ENCODE assay signal across 8 mouse cellular contexts in the genomic region with DNA sequence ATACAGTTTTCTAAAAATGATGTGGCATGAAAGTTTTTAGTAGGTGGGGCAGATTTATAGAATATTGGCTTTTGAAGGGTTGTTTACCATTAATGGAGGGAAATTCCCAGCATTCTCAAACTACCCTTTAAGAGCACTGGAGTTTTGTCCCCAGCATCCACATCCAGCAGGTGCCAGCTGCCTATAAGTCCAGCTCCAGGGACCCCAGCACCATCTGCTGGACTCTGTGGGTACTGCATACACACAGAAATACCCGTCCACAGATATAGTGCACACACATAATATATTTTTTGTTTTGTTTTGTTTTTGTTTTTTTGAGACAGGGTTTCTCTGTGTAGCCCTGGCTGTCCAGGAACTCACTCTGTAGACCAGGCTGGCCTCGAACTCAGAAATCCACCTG. TPM values are rescaled to one million over a fixed set of nuclear protein-coding genes. Genes with fewer than 3 reads are reported as not detected.
DNase-seq lines count a peak whose midpoint lies in the region; ATAC-seq and TF ChIP-seq lines count a peak whose summit lies in the region.

No protein-coding gene starts in this region.

- peaks cover 35% of the 10 kb centered on the region for H3K36me3 ChIP-seq in heart, embryonic 13.5 days
- H3K36me3 ChIP-seq in heart, embryonic 12.5 days, result peaks cover 30% of the 10 kb centered on the region

- H3K4me3 ChIP-seq in heart, embryonic 13.5 days, result 0 out of 2 replicates have a peak overlapping the region, but pooled peaks have one; percentile 1
- H3K4me3 ChIP-seq in heart, embryonic 12.5 days, result no peak overlapping the region
- H3K4me3 ChIP-seq in bone marrow macrophage, adult 2 months (ENCODE audit: insufficient read depth, low read length), result no peak overlapping the region

- peak; percentile 41; the same call in 1 of the 2 replicates for TF ChIP-seq CTCF in bone marrow macrophage, adult 2 months (IDR thresholded peaks at IDR 0.05; ENCODE audit: low read depth, low read length)

- no peaks in the 10 kb centered on the region for H3K9me3 ChIP-seq in heart, embryonic 13.5 days
- H3K9me3 ChIP-seq in heart, embryonic 12.5 days (replicated peaks), result no peaks in the 10 kb centered on the region

- peak; percentile 44 for DNase-seq in large intestine, adult 2 months (ENCODE audit: low read depth, low spot score)
- DNase-seq in spleen, postnatal 36 days (ENCODE audit: low spot score in 2 of 2), result peak; percentile 64 to 67

- ATAC-seq in heart, embryonic 13.5 days (ENCODE audit: extremely low read depth, insufficient number of reproducible peaks, low FRiP score, low TSS enrichment), result no peak
- ATAC-seq in heart, embryonic 12.5 days (ENCODE audit: insufficient number of reproducible peaks, low FRiP score), result no peak
- peak; percentile 51 for ATAC-seq in CD4-positive, CD25-positive, alpha-beta regulatory T cell, adult 4 months
- peak; percentile 67 for ATAC-seq in erythroid progenitor cell, adult 5-6 weeks (replicated peaks; ENCODE audit: low FRiP score, poor library complexity, severe bottlenecking)
- peak; percentile 67 for ATAC-seq in megakaryocyte progenitor cell, adult 5-6 weeks (replicated peaks; ENCODE audit: poor library complexity)

- no peak overlapping the region for H3K27ac ChIP-seq in heart, embryonic 13.5 days (replicated peaks)
- no peak overlapping the region for H3K27ac ChIP-seq in heart, embryonic 12.5 days (ENCODE audit: poor library complexity, severe bottlenecking)
- H3K27ac ChIP-seq in bone marrow macrophage, adult 2 months (ENCODE audit: insufficient read depth, low read depth, low read length), result no peak overlapping the region

- TF ChIP-seq POLR2A in bone marrow macrophage, adult 2 months (IDR thresholded peaks at IDR 0.05; ENCODE audit: borderline replicate concordance, low read depth, low read length), result no peak

- 60% methylated on average over 2 of the region's 2 CpGs for WGBS in heart, embryonic 13.5 days
- WGBS in heart, embryonic 12.5 days, result 43% methylated on average over 2 of the region's 2 CpGs
- WGBS in large intestine, adult 2 months, result 50% methylated on average over 2 of the region's 2 CpGs

- no peaks in the 10 kb centered on the region for H3K27me3 ChIP-seq in heart, embryonic 13.5 days (replicated peaks)
- H3K27me3 ChIP-seq in heart, embryonic 12.5 days (replicated peaks), result no peaks in the 10 kb centered on the region

- no peak overlapping the region for H3K4me2 ChIP-seq in heart, embryonic 13.5 days
- H3K4me2 ChIP-seq in heart, embryonic 12.5 days, result no peak overlapping the region

- H3K4me1 ChIP-seq in heart, embryonic 13.5 days, result peaks cover 19% of the 10 kb centered on the region
- peaks cover 23% of the 10 kb centered on the region for H3K4me1 ChIP-seq in heart, embryonic 12.5 days (replicated peaks)
- peaks cover 45% of the 10 kb centered on the region for H3K4me1 ChIP-seq in bone marrow macrophage, adult 2 months (ENCODE audit: control insufficient read depth, insufficient read depth, low read length)

- H3K9ac ChIP-seq in heart, embryonic 13.5 days, result no peak overlapping the region
- no peak overlapping the region for H3K9ac ChIP-seq in heart, embryonic 12.5 days

RNA-seq across cellular contexts. Expression of a gene that starts 2.2 kb away (rescaled TPM):
- 99.1 and 114 TPM in 2 replicates for polyA plus RNA-seq in heart, embryonic 13.5 days (2015; fragmentation: Nextera tagmentation; extraction: Ambion mirVana)
- 105 and 109 TPM in 2 replicates for polyA plus RNA-seq in heart, embryonic 12.5 days (2016; fragmentation: Nextera tagmentation; extraction: Ambion mirVana)
- polyA plus RNA-seq in CD4-positive, CD25-positive, alpha-beta regulatory T cell, adult 4 months (2017; shearing (Covaris generic)), result 100 to 1,000 TPM; 394 to 533 TPM
- 741 and 780 TPM in 2 replicates for polyA plus RNA-seq in bone marrow macrophage, adult 2 months (2012; ENCODE audit: insufficient read depth, insufficient read length, missing spikeins)
- total RNA-seq in erythroid progenitor cell, adult 5-6 weeks (2015; ENCODE audit: low replicate concordance), result 115 and 159 TPM in 2 replicates
- total RNA-seq in erythroid progenitor cell, adult 5-6 weeks (2017; ENCODE audit: low replicate concordance), result 270 and 286 TPM in 2 replicates
- polyA plus RNA-seq in large intestine, adult 2 months (2012; rRNA removed), result 289 and 295 TPM in 2 replicates
- 285 TPM in 2 replicates for total RNA-seq in megakaryocyte progenitor cell, adult 5-6 weeks (2015)
- total RNA-seq in megakaryocyte progenitor cell, adult 5-6 weeks (2017), result 1,035 and 1,085 TPM in 2 replicates

RNA-seq across cellular contexts. Expression of a gene that starts 21.7 kb away (rescaled TPM):
- 55.5 and 56.8 TPM in 2 replicates for polyA plus RNA-seq in heart, embryonic 13.5 days (2015; fragmentation: Nextera tagmentation; extraction: Ambion mirVana)
- 59.3 and 64.2 TPM in 2 replicates for polyA plus RNA-seq in heart, embryonic 12.5 days (2016; fragmentation: Nextera tagmentation; extraction: Ambion mirVana)
- 1 to 10 TPM; 6.9 to 7.4 TPM for polyA plus RNA-seq in CD4-positive, CD25-positive, alpha-beta regulatory T cell, adult 4 months (2017; shearing (Covaris generic))
- polyA plus RNA-seq in bone marrow macrophage, adult 2 months (2012; ENCODE audit: insufficient read depth, insufficient read length, missing spikeins), result 8.3 and 11.5 TPM in 2 replicates
- 10.8 and 20.1 TPM in 2 replicates for total RNA-seq in erythroid progenitor cell, adult 5-6 weeks (2015; ENCODE audit: low replicate concordance)
- 10.4 and 19.4 TPM in 2 replicates for total RNA-seq in erythroid progenitor cell, adult 5-6 weeks (2017; ENCODE audit: low replicate concordance)
- 5.7 and 6.5 TPM in 2 replicates for polyA plus RNA-seq in large intestine, adult 2 months (2012; rRNA removed)
- total RNA-seq in megakaryocyte progenitor cell, adult 5-6 weeks (2015), result 31.8 and 41.0 TPM in 2 replicates
- total RNA-seq in megakaryocyte progenitor cell, adult 5-6 weeks (2017), result 42.1 and 48.5 TPM in 2 replicates

RNA-seq across cellular contexts. Expression of a gene that starts 22.2 kb away (rescaled TPM):
- polyA plus RNA-seq in heart, embryonic 13.5 days (2015; fragmentation: Nextera tagmentation; extraction: Ambion mirVana), result 54.4 and 59.9 TPM in 2 replicates
- 58.7 and 59.1 TPM in 2 replicates for polyA plus RNA-seq in heart, embryonic 12.5 days (2016; fragmentation: Nextera tagmentation; extraction: Ambion mirVana)
- 10 to 100 TPM; 56.9 to 67.7 TPM for polyA plus RNA-seq in CD4-positive, CD25-positive, alpha-beta regulatory T cell, adult 4 months (2017; shearing (Covaris generic))
- 16.9 and 19.7 TPM in 2 replicates for polyA plus RNA-seq in bone marrow macrophage, adult 2 months (2012; ENCODE audit: insufficient read depth, insufficient read length, missing spikeins)
- 30.2 and 39.6 TPM in 2 replicates for total RNA-seq in erythroid progenitor cell, adult 5-6 weeks (2015; ENCODE audit: low replicate concordance)
- total RNA-seq in erythroid progenitor cell, adult 5-6 weeks (2017; ENCODE audit: low replicate concordance), result 15.2 and 16.8 TPM in 2 replicates
- polyA plus RNA-seq in large intestine, adult 2 months (2012; rRNA removed), result 17.8 and 28.1 TPM in 2 replicates
- 50.4 and 61.9 TPM in 2 replicates for total RNA-seq in megakaryocyte progenitor cell, adult 5-6 weeks (2015)
- 45.8 and 47.5 TPM in 2 replicates for total RNA-seq in megakaryocyte progenitor cell, adult 5-6 weeks (2017)

RNA-seq across cellular contexts. Expression of a gene that starts 27.6 kb away (rescaled TPM):
- 35.5 and 36.4 TPM in 2 replicates for polyA plus RNA-seq in heart, embryonic 13.5 days (2015; fragmentation: Nextera tagmentation; extraction: Ambion mirVana)
- polyA plus RNA-seq in heart, embryonic 12.5 days (2016; fragmentation: Nextera tagmentation; extraction: Ambion mirVana), result 32.0 and 35.4 TPM in 2 replicates
- 10 to 100 TPM; 17.7 to 22.8 TPM for polyA plus RNA-seq in CD4-positive, CD25-positive, alpha-beta regulatory T cell, adult 4 months (2017; shearing (Covaris generic))
- polyA plus RNA-seq in bone marrow macrophage, adult 2 months (2012; ENCODE audit: insufficient read depth, insufficient read length, missing spikeins), result 19.6 and 22.2 TPM in 2 replicates
- total RNA-seq in erythroid progenitor cell, adult 5-6 weeks (2015; ENCODE audit: low replicate concordance), result 14.1 and 26.4 TPM in 2 replicates
- 22.3 and 34.3 TPM in 2 replicates for total RNA-seq in erythroid progenitor cell, adult 5-6 weeks (2017; ENCODE audit: low replicate concordance)
- polyA plus RNA-seq in large intestine, adult 2 months (2012; rRNA removed), result 20.6 and 21.6 TPM in 2 replicates
- 16.5 and 18.2 TPM in 2 replicates for total RNA-seq in megakaryocyte progenitor cell, adult 5-6 weeks (2015)
- 23.0 and 31.8 TPM in 2 replicates for total RNA-seq in megakaryocyte progenitor cell, adult 5-6 weeks (2017)

RNA-seq across cellular contexts. Expression of a gene that starts 39.7 kb away (rescaled TPM):
- polyA plus RNA-seq in heart, embryonic 13.5 days (2015; fragmentation: Nextera tagmentation; extraction: Ambion mirVana), result 214 and 236 TPM in 2 replicates
- polyA plus RNA-seq in heart, embryonic 12.5 days (2016; fragmentation: Nextera tagmentation; extraction: Ambion mirVana), result 219 and 232 TPM in 2 replicates
- polyA plus RNA-seq in CD4-positive, CD25-positive, alpha-beta regulatory T cell, adult 4 months (2017; shearing (Covaris generic)), result 100 to 1,000 TPM; 193 to 203 TPM
- 123 and 134 TPM in 2 replicates for polyA plus RNA-seq in bone marrow macrophage, adult 2 months (2012; ENCODE audit: insufficient read depth, insufficient read length, missing spikeins)
- 40.2 and 62.7 TPM in 2 replicates for total RNA-seq in erythroid progenitor cell, adult 5-6 weeks (2015; ENCODE audit: low replicate concordance)
- 15.1 and 32.0 TPM in 2 replicates for total RNA-seq in erythroid progenitor cell, adult 5-6 weeks (2017; ENCODE audit: low replicate concordance)
- polyA plus RNA-seq in large intestine, adult 2 months (2012; rRNA removed), result 69.2 and 79.4 TPM in 2 replicates
- total RNA-seq in megakaryocyte progenitor cell, adult 5-6 weeks (2015), result 129 and 137 TPM in 2 replicates
- 93.9 and 96.9 TPM in 2 replicates for total RNA-seq in megakaryocyte progenitor cell, adult 5-6 weeks (2017)

Comparison
In these comparisons a context has a peak if more than half of its experiments do, and no peak if none do; other contexts are left out.
1. ATAC-seq: peak in CD4-positive, CD25-positive, alpha-beta regulatory T cell, adult 4 months (single experiment), erythroid progenitor cell, adult 5-6 weeks (single experiment) and megakaryocyte progenitor cell, adult 5-6 weeks (single experiment); none in heart, embryonic 13.5 days (single experiment) and heart, embryonic 12.5 days (single experiment).